In genomic region chr2:122367701-122368080, GRCm38 (mm10) we compare ENCODE assay signal across 8 mouse cellular contexts. TPM values are rescaled to one million over a fixed set of nuclear protein-coding genes. Genes with fewer than 3 reads are reported as not detected.
DNase-seq lines count a peak whose midpoint lies in the region; ATAC-seq and TF ChIP-seq lines count a peak whose summit lies in the region.

No protein-coding gene starts in this region.

- H3K27me3 ChIP-seq in embryonic facial prominence, embryonic 13.5 days: peaks cover 6% of the 10 kb centered on the region; the same call in 1 of the 2 replicates
- no peaks in the 10 kb centered on the region for H3K27me3 ChIP-seq in hindbrain, postnatal 0 days (ENCODE audit: insufficient read depth, low read length)
- H3K27me3 ChIP-seq in midbrain, postnatal 0 days (ENCODE audit: insufficient read depth, low read length): no peaks in the 10 kb centered on the region

- peaks cover 19% of the 10 kb centered on the region for H3K36me3 ChIP-seq in embryonic facial prominence, embryonic 13.5 days
- H3K36me3 ChIP-seq in hindbrain, postnatal 0 days (ENCODE audit: insufficient read depth, low read length): no peaks in the 10 kb centered on the region; the same call in 1 of the 2 replicates
- no peaks in the 10 kb centered on the region for H3K36me3 ChIP-seq in midbrain, postnatal 0 days (ENCODE audit: insufficient read depth, low read length)

- no peak for ATAC-seq in embryonic facial prominence, embryonic 13.5 days (ENCODE audit: insufficient number of reproducible peaks, insufficient read depth, low FRiP score, low TSS enrichment, low read depth)
- no peak for ATAC-seq in hindbrain, postnatal 0 days
- no peak for ATAC-seq in midbrain, postnatal 0 days (ENCODE audit: low FRiP score)

- 6% methylated on average over 4 of the region's 4 CpGs for WGBS in embryonic facial prominence, embryonic 13.5 days
- WGBS in hindbrain, postnatal 0 days: 4% methylated on average over 4 of the region's 4 CpGs
- 6% methylated on average over 4 of the region's 4 CpGs for WGBS in midbrain, postnatal 0 days

- peaks cover 27% of the 10 kb centered on the region for H3K4me1 ChIP-seq in embryonic facial prominence, embryonic 13.5 days
- H3K4me1 ChIP-seq in hindbrain, postnatal 0 days (ENCODE audit: insufficient read depth, low read length): peaks cover 11% of the 10 kb centered on the region
- peaks cover 18% of the 10 kb centered on the region; the same call in 1 of the 2 replicates for H3K4me1 ChIP-seq in midbrain, postnatal 0 days (ENCODE audit: insufficient read depth, low read length)

- no peaks in the 10 kb centered on the region for H3K9me3 ChIP-seq in embryonic facial prominence, embryonic 13.5 days
- H3K9me3 ChIP-seq in hindbrain, postnatal 0 days (ENCODE audit: low read length): no peaks in the 10 kb centered on the region
- no peaks in the 10 kb centered on the region for H3K9me3 ChIP-seq in midbrain, postnatal 0 days (ENCODE audit: low read length)

- no peak for TF ChIP-seq CTCF in layer of hippocampus, adult 2 months (conservative IDR thresholded peaks at IDR 0.05)
- no peak for TF ChIP-seq CTCF in hindbrain, postnatal 0 days (IDR thresholded peaks at IDR 0.05; ENCODE audit: low read depth)
- no peak for TF ChIP-seq CTCF in midbrain, postnatal 0 days (IDR thresholded peaks at IDR 0.05)

- H3K27ac ChIP-seq in layer of hippocampus, adult 2 months: no peak overlapping the region; the same call in 1 of the 2 replicates
- no peak overlapping the region for H3K27ac ChIP-seq in embryonic facial prominence, embryonic 13.5 days
- peak overlapping the region; percentile 78 for H3K27ac ChIP-seq in hindbrain, postnatal 0 days
- peak overlapping the region; percentile 51; the same call in 1 of the 2 replicates for H3K27ac ChIP-seq in midbrain, postnatal 0 days (ENCODE audit: low read depth, low read length)

- peak overlapping the region; percentile 90 for H3K9ac ChIP-seq in embryonic facial prominence, embryonic 13.5 days
- peak overlapping the region; percentile 87 for H3K9ac ChIP-seq in hindbrain, postnatal 0 days (replicated peaks; ENCODE audit: low read length)
- H3K9ac ChIP-seq in midbrain, postnatal 0 days (replicated peaks; ENCODE audit: low read length, poor library complexity, severe bottlenecking): peak overlapping the region; percentile 91

- no peak for DNase-seq in layer of hippocampus, adult 2 months (ENCODE audit: low spot score in 2 of 2)
- DNase-seq in layer of hippocampus, adult 9-11 months: no peak
- no peak for DNase-seq in hindbrain, postnatal 0 days (ENCODE audit: low spot score)
- no peak for DNase-seq in midbrain, postnatal 0 days (ENCODE audit: low spot score)
- no peak for DNase-seq in thymus, postnatal 36 days
- no peak for DNase-seq in retina, postnatal 1 day
- DNase-seq in adrenal gland, adult (ENCODE audit: inconsistent age in 2 of 2, low spot score in 1 of 2): no peak

- H3K4me2 ChIP-seq in embryonic facial prominence, embryonic 13.5 days: peak overlapping the region; percentile 80
- peak overlapping the region; percentile 90 for H3K4me2 ChIP-seq in hindbrain, postnatal 0 days (ENCODE audit: low read depth, low read length)
- peak overlapping the region; percentile 81 for H3K4me2 ChIP-seq in midbrain, postnatal 0 days (ENCODE audit: low read depth, low read length, poor library complexity, severe bottlenecking)

- H3K4me3 ChIP-seq in layer of hippocampus, adult 2 months: peak overlapping the region; percentile 74
- peak overlapping the region; percentile 87 for H3K4me3 ChIP-seq in embryonic facial prominence, embryonic 13.5 days
- peak overlapping the region; percentile 87 for H3K4me3 ChIP-seq in hindbrain, postnatal 0 days (ENCODE audit: low read length)
- H3K4me3 ChIP-seq in midbrain, postnatal 0 days (ENCODE audit: low read depth, low read length): peak overlapping the region; percentile 93

RNA-seq across cellular contexts. Expression of gene Shf, which starts 1.3 kb away (rescaled TPM):
- 10 to 100 TPM; 61.7 to 62.6 TPM for total RNA-seq in layer of hippocampus, adult 2 months (2021)
- polyA plus RNA-seq in embryonic facial prominence, embryonic 13.5 days (2015; fragmentation: Nextera tagmentation; extraction: Ambion mirVana): 4.3 and 6.6 TPM in 2 replicates
- 131 and 134 TPM in 2 replicates for total RNA-seq in hindbrain, postnatal 0 days (2014; rRNA removed)
- polyA plus RNA-seq in hindbrain, postnatal 0 days (2015; fragmentation: Nextera tagmentation; extraction: Ambion mirVana): 12.2 and 13.0 TPM in 2 replicates
- 95.6 and 138 TPM in 2 replicates for total RNA-seq in midbrain, postnatal 0 days (2014; rRNA removed)
- 9.2 and 11.6 TPM in 2 replicates for polyA plus RNA-seq in midbrain, postnatal 0 days (2015; fragmentation: Nextera tagmentation; extraction: Ambion mirVana)

RNA-seq across cellular contexts. Expression of gene Duox1, which starts 52.2 kb away (rescaled TPM):
- total RNA-seq in layer of hippocampus, adult 2 months (2021): not detected
- 0.31 and 0.32 TPM in 2 replicates for polyA plus RNA-seq in embryonic facial prominence, embryonic 13.5 days (2015; fragmentation: Nextera tagmentation; extraction: Ambion mirVana)
- total RNA-seq in hindbrain, postnatal 0 days (2014; rRNA removed): 0.10 and 0.11 TPM in 2 replicates
- 0.10 and 0.14 TPM in 2 replicates for polyA plus RNA-seq in hindbrain, postnatal 0 days (2015; fragmentation: Nextera tagmentation; extraction: Ambion mirVana)
- 0.24 and 0.33 TPM in 2 replicates for total RNA-seq in midbrain, postnatal 0 days (2014; rRNA removed)
- polyA plus RNA-seq in midbrain, postnatal 0 days (2015; fragmentation: Nextera tagmentation; extraction: Ambion mirVana): 0.11 and 0.16 TPM in 2 replicates

RNA-seq across cellular contexts. Expression of gene Duoxa1, which starts 54.2 kb away (rescaled TPM):
- total RNA-seq in layer of hippocampus, adult 2 months (2021): not detected
- polyA plus RNA-seq in embryonic facial prominence, embryonic 13.5 days (2015; fragmentation: Nextera tagmentation; extraction: Ambion mirVana): 1.6 and 1.9 TPM in 2 replicates
- not detected in 2 replicates for total RNA-seq in hindbrain, postnatal 0 days (2014; rRNA removed)
- 0.35 TPM in 2 replicates for polyA plus RNA-seq in hindbrain, postnatal 0 days (2015; fragmentation: Nextera tagmentation; extraction: Ambion mirVana)
- total RNA-seq in midbrain, postnatal 0 days (2014; rRNA removed): not detected in 2 replicates
- polyA plus RNA-seq in midbrain, postnatal 0 days (2015; fragmentation: Nextera tagmentation; extraction: Ambion mirVana): 0.41 and 0.44 TPM in 2 replicates

RNA-seq across cellular contexts. Expression of gene Slc28a2, which starts 58.6 kb away (rescaled TPM):
- under 1 TPM in 1 of 2 experiments, not detected in 1; 0.54 TPM for total RNA-seq in layer of hippocampus, adult 2 months (2021)
- polyA plus RNA-seq in embryonic facial prominence, embryonic 13.5 days (2015; fragmentation: Nextera tagmentation; extraction: Ambion mirVana): 0.40 TPM in 1 of 2 replicates, not detected in the other
- 0.16 TPM in 1 of 2 replicates, not detected in the other for total RNA-seq in hindbrain, postnatal 0 days (2014; rRNA removed)
- polyA plus RNA-seq in hindbrain, postnatal 0 days (2015; fragmentation: Nextera tagmentation; extraction: Ambion mirVana): 0.13 TPM in 1 of 2 replicates, not detected in the other
- total RNA-seq in midbrain, postnatal 0 days (2014; rRNA removed): not detected in 2 replicates
- polyA plus RNA-seq in midbrain, postnatal 0 days (2015; fragmentation: Nextera tagmentation; extraction: Ambion mirVana): 0.10 TPM in 1 of 2 replicates, not detected in the other

Comparison
In these comparisons a context has a peak if more than half of its experiments do, and no peak if none do; other contexts are left out.
1. H3K27ac ChIP-seq: peak in hindbrain, postnatal 0 days (single experiment) and midbrain, postnatal 0 days (single experiment); none in layer of hippocampus, adult 2 months (single experiment) and embryonic facial prominence, embryonic 13.5 days (single experiment).
2. Peak in every context shown above with its lines, with median percentiles within 50 percentile points of each other: H3K4me3 ChIP-seq, H3K4me2 ChIP-seq and H3K9ac ChIP-seq.